Mouse (Mus musculus): ENCODE data around the gene F830045P16Rik. TPM values are rescaled to one million over a fixed set of nuclear protein-coding genes. Genes with fewer than 3 reads are reported as not detected.

F830045P16Rik gene
- polyA plus RNA-seq, 1 experiment from 2014 or later: 0.41 TPM

GRCm38 (mm10) chr2:129435154-129435553 lies 101.2 kb downstream of the F830045P16Rik start:
- H3K9ac ChIP-seq: no peak overlapping the region
- H3K9me3 ChIP-seq: no peaks in the 10 kb centered on the region
- H3K27ac ChIP-seq: no peak overlapping the region
- H3K4me1 ChIP-seq: peaks cover 4% of the 10 kb centered on the region
- H3K27me3 ChIP-seq: no peaks in the 10 kb centered on the region
- H3K4me3 ChIP-seq: no peak overlapping the region
- WGBS: 72% methylated on average over 1 of the region's 1 CpGs
- H3K36me3 ChIP-seq: no peaks in the 10 kb centered on the region
- H3K4me2 ChIP-seq: no peak overlapping the region
- no peak for ATAC-seq (ENCODE audit: insufficient number of reproducible peaks, low FRiP score, low TSS enrichment, low read depth)

DNA sequence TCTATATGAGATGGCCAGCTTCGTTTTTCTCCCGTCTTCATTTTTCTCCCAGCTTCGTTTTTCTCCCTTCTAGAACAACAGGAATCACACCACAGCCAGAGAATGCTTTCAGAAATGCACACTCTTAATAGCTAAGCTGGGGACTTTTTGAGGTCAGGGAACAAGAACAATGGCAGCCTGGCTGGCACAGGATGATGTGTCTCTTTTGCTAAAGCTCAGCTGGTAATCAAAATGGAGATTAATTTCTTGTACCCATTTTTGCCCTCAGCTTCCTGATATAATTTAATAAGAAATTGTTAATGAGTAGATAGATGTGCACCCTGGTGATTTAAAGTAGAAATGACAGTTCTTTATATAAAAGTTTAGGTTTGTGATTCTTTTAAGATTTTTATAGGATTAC lies 112.7 kb downstream of the F830045P16Rik start:
- Histone ChIP-seq H3K4me3 (no peak overlapping the region), H3K27ac (no peak overlapping the region), H3K36me3 (no peaks in the 10 kb centered on the region), H3K27me3 (no peaks in the 10 kb centered on the region), H3K4me2 (no peak overlapping the region), H3K4me1 (no peaks in the 10 kb centered on the region), H3K9me3 (no peaks in the 10 kb centered on the region), H3K9ac (no peak overlapping the region)
- 82% methylated on average over 3 of the region's 3 CpGs for WGBS
- no peak for ATAC-seq (ENCODE audit: insufficient number of reproducible peaks, low FRiP score, low TSS enrichment, low read depth)

DNA sequence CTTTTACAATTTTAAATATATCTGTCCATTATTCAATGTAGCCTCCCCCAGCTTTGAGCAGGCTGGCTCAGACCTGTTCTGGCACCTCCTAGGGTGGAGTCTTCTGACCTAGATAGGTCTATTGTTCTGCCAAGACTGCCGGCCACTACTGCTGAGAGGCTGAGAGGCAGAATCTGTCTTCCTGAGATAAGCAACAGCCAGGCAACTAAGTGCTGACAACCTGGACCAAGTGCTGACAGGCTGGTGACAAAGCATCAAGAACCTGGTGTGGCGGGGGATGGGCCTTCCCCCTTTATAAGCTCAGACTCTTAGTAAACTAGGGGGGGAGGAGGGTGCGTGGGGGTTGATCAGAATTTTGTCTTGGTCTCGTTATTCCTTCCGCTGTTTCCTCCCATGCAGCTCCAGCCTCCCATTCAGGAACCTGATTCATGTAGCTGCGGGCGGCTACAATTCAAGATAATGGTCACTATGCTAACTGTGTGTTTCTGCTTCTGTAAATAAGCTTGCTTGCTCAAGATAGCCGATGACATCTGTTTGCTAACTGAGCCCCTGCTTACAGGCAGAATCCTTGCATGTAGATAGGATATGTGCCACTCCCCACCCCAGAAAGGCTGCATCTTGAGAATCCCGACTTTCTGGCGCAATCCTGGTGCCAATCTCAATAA lies 115.4 kb downstream of the F830045P16Rik start:
- no peak overlapping the region for H3K4me2 ChIP-seq
- no peak overlapping the region for H3K9ac ChIP-seq
- no peaks in the 10 kb centered on the region for H3K27me3 ChIP-seq
- H3K9me3 ChIP-seq: no peaks in the 10 kb centered on the region
- H3K4me3 ChIP-seq: no peak overlapping the region
- H3K4me1 ChIP-seq: no peaks in the 10 kb centered on the region
- H3K27ac ChIP-seq: no peak overlapping the region
- 86% methylated on average over 10 of the region's 10 CpGs for WGBS
- H3K36me3 ChIP-seq: no peaks in the 10 kb centered on the region
- no peak for ATAC-seq (ENCODE audit: insufficient number of reproducible peaks, low FRiP score, low TSS enrichment, low read depth)

DNA sequence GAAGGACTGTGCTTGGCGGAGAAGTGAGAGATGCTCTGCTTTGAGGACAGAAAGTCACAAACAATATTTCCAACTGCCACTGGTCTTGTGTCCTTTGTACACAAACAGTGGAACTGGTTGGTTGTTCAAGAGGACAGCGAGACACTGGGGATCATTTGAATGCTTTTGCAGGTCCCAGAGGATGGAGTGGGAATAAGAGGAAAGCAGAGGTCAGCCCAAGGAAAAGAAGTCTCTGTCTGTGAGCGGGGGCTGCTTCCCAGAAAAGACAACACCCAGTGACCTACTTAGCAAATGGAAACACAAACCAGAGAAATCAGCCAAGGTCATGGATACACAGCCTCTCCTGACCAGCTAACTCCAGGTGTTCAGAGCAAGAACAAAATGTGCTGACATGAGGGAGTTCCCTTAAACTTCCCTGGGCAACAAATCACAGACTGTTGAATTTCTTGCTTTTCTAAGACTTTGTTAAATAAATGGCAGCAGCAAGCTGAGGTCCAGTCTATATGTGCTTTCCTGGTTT lies 117.0 kb downstream of the F830045P16Rik start:
- H3K4me2 ChIP-seq: no peak overlapping the region
- no peaks in the 10 kb centered on the region for H3K36me3 ChIP-seq
- no peaks in the 10 kb centered on the region for H3K9me3 ChIP-seq
- H3K9ac ChIP-seq: no peak overlapping the region
- no peak for ATAC-seq (ENCODE audit: insufficient number of reproducible peaks, low FRiP score, low TSS enrichment, low read depth)
- H3K4me3 ChIP-seq: no peak overlapping the region
- H3K27me3 ChIP-seq: no peaks in the 10 kb centered on the region
- WGBS: 76% methylated on average over 3 of the region's 3 CpGs
- H3K27ac ChIP-seq: no peak overlapping the region
- no peaks in the 10 kb centered on the region for H3K4me1 ChIP-seq

DNA sequence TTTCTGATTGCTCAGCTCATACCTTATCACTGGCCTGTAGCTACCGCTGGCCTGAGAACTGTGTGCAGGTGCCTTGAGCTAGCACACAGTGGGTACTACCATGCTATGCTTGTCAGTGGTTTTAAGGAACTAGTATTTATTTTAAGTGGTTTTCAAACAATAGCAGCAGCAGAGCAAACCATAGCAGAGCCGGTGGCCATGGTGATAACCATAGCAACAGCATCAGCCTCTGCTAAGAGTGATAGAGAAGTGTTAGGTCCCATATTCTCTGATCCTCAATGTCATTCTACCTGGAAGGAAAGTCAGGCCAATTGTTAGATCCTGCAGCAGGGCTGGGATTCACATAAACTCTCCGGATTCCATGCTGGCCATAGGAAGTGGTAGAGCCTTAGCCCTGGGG lies 121.8 kb downstream of the F830045P16Rik start:
- Histone ChIP-seq H3K4me1 (no peaks in the 10 kb centered on the region), H3K27ac (no peak overlapping the region), H3K36me3 (no peaks in the 10 kb centered on the region), H3K4me3 (no peak overlapping the region), H3K27me3 (no peaks in the 10 kb centered on the region), H3K9me3 (no peaks in the 10 kb centered on the region), H3K4me2 (no peak overlapping the region), H3K9ac (no peak overlapping the region)
- no peak for ATAC-seq (ENCODE audit: insufficient number of reproducible peaks, low FRiP score, low TSS enrichment, low read depth)
- WGBS: 85% methylated on average over 3 of the region's 3 CpGs

DNA sequence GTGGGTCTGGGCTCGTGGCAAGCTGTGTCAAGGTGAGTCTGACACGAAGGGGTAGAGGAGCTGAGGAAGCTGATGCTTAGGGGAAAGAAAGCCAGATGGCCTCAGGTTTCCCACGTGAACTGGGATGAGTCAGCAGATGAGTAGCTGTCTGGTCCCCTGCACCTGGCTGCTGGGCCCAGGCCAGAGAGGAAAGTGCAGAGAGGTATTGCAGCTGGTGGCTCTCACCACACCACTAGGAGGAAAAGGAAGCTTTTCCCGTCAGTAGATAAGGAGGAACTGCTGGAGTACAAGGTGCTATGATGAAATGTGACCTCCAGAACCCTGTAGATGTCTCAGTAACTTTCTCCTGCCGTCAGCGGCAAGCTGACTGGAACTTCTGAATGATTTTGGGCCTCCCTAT lies 122.9 kb downstream of the F830045P16Rik start:
- Histone ChIP-seq H3K27me3 (no peaks in the 10 kb centered on the region), H3K4me1 (no peaks in the 10 kb centered on the region), H3K9me3 (no peaks in the 10 kb centered on the region), H3K9ac (no peak overlapping the region), H3K27ac (no peak overlapping the region), H3K4me2 (no peak overlapping the region), H3K36me3 (no peaks in the 10 kb centered on the region), H3K4me3 (no peak overlapping the region)
- WGBS: 57% methylated on average over 6 of the region's 6 CpGs
- ATAC-seq (ENCODE audit: insufficient number of reproducible peaks, low FRiP score, low TSS enrichment, low read depth): no peak

- H3K27me3 ChIP-seq: no peaks in the 10 kb centered on the region
- H3K4me3 ChIP-seq: no peak overlapping the region
- no peaks in the 10 kb centered on the region for H3K9me3 ChIP-seq
- no peak for ATAC-seq (ENCODE audit: insufficient number of reproducible peaks, low FRiP score, low TSS enrichment, low read depth)
- H3K36me3 ChIP-seq: no peaks in the 10 kb centered on the region
- no peak overlapping the region for H3K27ac ChIP-seq
- H3K4me2 ChIP-seq: no peak overlapping the region
- 61% methylated on average over 3 of the region's 3 CpGs for WGBS
- no peaks in the 10 kb centered on the region for H3K4me1 ChIP-seq
- no peak overlapping the region for H3K9ac ChIP-seq
These were observed 124.8 kb downstream of the F830045P16Rik start for GRCm38 (mm10) chr2:129411651-129412050.

GRCm38 (mm10) chr2:129410344-129410743 lies 126.1 kb downstream of the F830045P16Rik start:
- Histone ChIP-seq H3K27me3 (no peaks in the 10 kb centered on the region), H3K9ac (no peak overlapping the region), H3K4me2 (no peak overlapping the region), H3K4me3 (no peak overlapping the region), H3K4me1 (no peaks in the 10 kb centered on the region), H3K9me3 (no peaks in the 10 kb centered on the region), H3K27ac (no peak overlapping the region), H3K36me3 (no peaks in the 10 kb centered on the region)
- no peak for ATAC-seq (ENCODE audit: insufficient number of reproducible peaks, low FRiP score, low TSS enrichment, low read depth)
- WGBS: 83% methylated on average over 7 of the region's 7 CpGs

GRCm38 (mm10) chr2:129408476-129408875 lies 127.9 kb downstream of the F830045P16Rik start:
- Histone ChIP-seq H3K9me3 (no peaks in the 10 kb centered on the region), H3K4me1 (no peaks in the 10 kb centered on the region), H3K36me3 (no peaks in the 10 kb centered on the region), H3K27ac (no peak overlapping the region), H3K27me3 (no peaks in the 10 kb centered on the region), H3K9ac (no peak overlapping the region), H3K4me3 (no peak overlapping the region), H3K4me2 (no peak overlapping the region)
- no peak for ATAC-seq (ENCODE audit: insufficient number of reproducible peaks, low FRiP score, low TSS enrichment, low read depth)
- WGBS: 19% methylated on average over 18 of the region's 18 CpGs

Other genes starting within 250 kb of the F830045P16Rik start
- gene Ckap2l, start 239.4 kb downstream of the F830045P16Rik start, polyA plus RNA-seq (2015; fragmentation: Nextera tagmentation; extraction: Ambion mirVana): 37.0 and 40.7 TPM in 2 replicates
- gene Il1a, start 226.6 kb downstream of the F830045P16Rik start, polyA plus RNA-seq (2015; fragmentation: Nextera tagmentation; extraction: Ambion mirVana): 0.20 and 0.29 TPM in 2 replicates
- gene Il1b, start 165.5 kb downstream of the F830045P16Rik start, polyA plus RNA-seq (2015; fragmentation: Nextera tagmentation; extraction: Ambion mirVana): 0.12 and 0.31 TPM in 2 replicates
- 28.5 and 30.7 TPM in 2 replicates for gene Sirpa, start 56.2 kb upstream of the F830045P16Rik start, polyA plus RNA-seq (2015; fragmentation: Nextera tagmentation; extraction: Ambion mirVana)
- gene Pdyn, start 163.2 kb upstream of the F830045P16Rik start, polyA plus RNA-seq (2015; fragmentation: Nextera tagmentation; extraction: Ambion mirVana): 0.07 and 0.14 TPM in 2 replicates